Mouse (Mus musculus): ENCODE data around the gene Gm20521.

Gm20521 gene

GRCm38 (mm10) chr14:54892200-54892599 lies 9.0 kb downstream of the Gm20521 start, which contains the start of gene Pabpn1:
Gene Pabpn1 (plus strand): TSS chr14:54892500.
- DNase-seq (ENCODE audit: extremely low spot score, low spot score): no peak

- peak; percentile 93 for DNase-seq (ENCODE audit: extremely low spot score, low spot score)
These were observed 10.5 kb downstream of the Gm20521 start for GRCm38 (mm10) chr14:54893651-54894181.

- peak; percentile 67 for DNase-seq (ENCODE audit: extremely low spot score, low spot score)
These were observed 11.3 kb downstream of the Gm20521 start for GRCm38 (mm10) chr14:54894296-54895151.

- no peak for DNase-seq (ENCODE audit: extremely low spot score, low spot score)
These were observed 14.2 kb downstream of the Gm20521 start for GRCm38 (mm10) chr14:54897445-54897844.

- peak; percentile 70 for DNase-seq (ENCODE audit: extremely low spot score, low spot score)
These were observed 17.1 kb downstream of the Gm20521 start for GRCm38 (mm10) chr14:54900383-54900782.

GRCm38 (mm10) chr14:54903641-54904040 lies 20.4 kb downstream of the Gm20521 start:
- DNase-seq (ENCODE audit: extremely low spot score, low spot score): no peak

GRCm38 (mm10) chr14:54908682-54909081 lies 25.4 kb downstream of the Gm20521 start:
- DNase-seq (ENCODE audit: extremely low spot score, low spot score): no peak

- peak; percentile 40 for DNase-seq (ENCODE audit: extremely low spot score, low spot score)
These were observed 29.0 kb downstream of the Gm20521 start for GRCm38 (mm10) chr14:54912109-54912850.

GRCm38 (mm10) chr14:54912886-54913285 lies 29.6 kb downstream of the Gm20521 start, which contains the start of gene Slc22a17:
Gene Slc22a17 (minus strand): TSS chr14:54913132.
- DNase-seq (ENCODE audit: extremely low spot score, low spot score): peak; percentile 80

GRCm38 (mm10) chr14:54913343-54913742 lies 30.1 kb downstream of the Gm20521 start:
- no peak for DNase-seq (ENCODE audit: extremely low spot score, low spot score)

- DNase-seq (ENCODE audit: extremely low spot score, low spot score): no peak
These were observed 36.9 kb downstream of the Gm20521 start for GRCm38 (mm10) chr14:54920076-54920685.

- peak; percentile 67 for DNase-seq (ENCODE audit: extremely low spot score, low spot score)
These were observed 41.6 kb downstream of the Gm20521 start for GRCm38 (mm10) chr14:54924641-54925348.

GRCm38 (mm10) chr14:54925349-54926342 lies 42.4 kb downstream of the Gm20521 start, which contains the start of gene Efs:
Gene Efs (minus strand): TSS chr14:54926126.
- DNase-seq (ENCODE audit: extremely low spot score, low spot score): peak; percentile 83

GRCm38 (mm10) chr14:54926401-54927158 lies 43.3 kb downstream of the Gm20521 start:
- DNase-seq (ENCODE audit: extremely low spot score, low spot score): peak; percentile 87

GRCm38 (mm10) chr14:54927296-54927695 lies 44.1 kb downstream of the Gm20521 start:
- no peak for DNase-seq (ENCODE audit: extremely low spot score, low spot score)

- DNase-seq (ENCODE audit: extremely low spot score, low spot score): no peak
These were observed 46.6 kb downstream of the Gm20521 start for GRCm38 (mm10) chr14:54929801-54930200.

GRCm38 (mm10) chr14:54930431-54930830 lies 47.2 kb downstream of the Gm20521 start:
- DNase-seq (ENCODE audit: extremely low spot score, low spot score): no peak

GRCm38 (mm10) chr14:54932645-54933150 lies 49.5 kb downstream of the Gm20521 start, which contains the start of gene Il25:
Gene Il25 (plus strand): TSS chr14:54932695.
- no peak for DNase-seq (ENCODE audit: extremely low spot score, low spot score)

All from neural tube, embryonic 10.5 days (tissue).